Mouse (Mus musculus): ENCODE results near the gene Thap4.

GRCm38 (mm10) chr1:93693943-93694342 lies 60.7 kb downstream of the Thap4 start:
- TF ChIP-seq CTCF (conservative IDR thresholded peaks at IDR 0.05; ENCODE audit: insufficient read depth, insufficient read length, low read depth, low read length) (no peak), POLR2A (IDR thresholded peaks at IDR 0.05; ENCODE audit: low read depth, low read length) (no peak)

All from kidney, adult 2 months (tissue).